Mouse (Mus musculus) C2C12 (cell line): ENCODE measurements around the gene Kbtbd12. TPM values are rescaled to one million over a fixed set of nuclear protein-coding genes. Genes with fewer than 3 reads are reported as not detected.

Experiments
- H3K27me3 ChIP-seq: one replicate; pipeline ENCODE4 v1.6.1; 2011; ENCODE audit not compliant: control insufficient read depth, insufficient read depth, insufficient read length
- H3K36me3 ChIP-seq: one replicate; pipeline ENCODE4 v1.6.1; 2011; ENCODE audit not compliant: control insufficient read depth, insufficient read depth
- H3K4me3 ChIP-seq: one replicate; pipeline ENCODE4 v1.5.1; 2011; ENCODE audit warnings: mild to moderate bottlenecking, control low read depth; ENCODE audit not compliant: poor library complexity, insufficient read depth, severe bottlenecking
- H3K79me2 ChIP-seq: one replicate; pipeline ENCODE4 v1.6.1; 2011; ENCODE audit not compliant: control insufficient read depth, insufficient read depth
- H3K79me3 ChIP-seq: one replicate; pipeline ENCODE4 v1.6.1; 2011; ENCODE audit warnings: low read depth, control low read depth
- H3ac ChIP-seq: one replicate; pipeline ENCODE3; 2011; ENCODE audit warnings: low read depth; ENCODE audit not compliant: control insufficient read depth, insufficient read length
- CEBPB ChIP-seq: IDR thresholded peaks from one replicate; pipeline ENCODE4 v1.6.1; 2011; ENCODE audit warnings: low read depth, mild to moderate bottlenecking, control low read depth, moderate library complexity
- CTCF ChIP-seq: IDR thresholded peaks from one replicate; pipeline ENCODE4 v1.5.1; 2011; ENCODE audit not compliant: control insufficient read depth, insufficient read depth, insufficient read length
- FOSL1 ChIP-seq: IDR thresholded peaks from one replicate; pipeline ENCODE4 v1.8.0; 2011; ENCODE audit warnings: mild to moderate bottlenecking, low read length; ENCODE audit not compliant: poor library complexity, insufficient read depth, severe bottlenecking
- MAX ChIP-seq: IDR thresholded peaks from one replicate; pipeline ENCODE4 v1.6.1; 2011; ENCODE audit warnings: mild to moderate bottlenecking, control low read depth
- MYOD1 ChIP-seq: IDR thresholded peaks from one replicate; pipeline ENCODE4 v1.6.1; 2011; ENCODE audit warnings: low read depth; ENCODE audit not compliant: control insufficient read depth, insufficient read length
- MYOG ChIP-seq: IDR thresholded peaks from one replicate; pipeline ENCODE4 v1.6.1; 2011; ENCODE audit not compliant: control insufficient read depth, insufficient read length; ENCODE audit errors: extremely low read depth
- USF1 ChIP-seq: IDR thresholded peaks from one replicate; pipeline ENCODE4 v1.6.1; 2011; ENCODE audit warnings: low read depth, mild to moderate bottlenecking, control low read depth, moderate library complexity
- polyA plus RNA-seq: library from polyadenylated mRNA; unstranded; fragments of >200 nt; fragmentation: generic; extraction: Trizol; gene quantifications from one replicate; pipeline ENCODE4 v1.2.1, GENCODE M21; 2012; ENCODE audit warnings: missing spikeins

The Kbtbd12 gene
- polyA plus RNA-seq, 1 experiment: 1.6 TPM

- Histone ChIP-seq H3K4me3 (no peak overlapping the region), H3K27me3 (no peaks in the 10 kb centered on the region), H3K79me3 (no peaks in the 10 kb centered on the region), H3K79me2 (no peaks in the 10 kb centered on the region), H3ac (no peak overlapping the region), H3K36me3 (no peaks in the 10 kb centered on the region)
- TF ChIP-seq MAX (no peak), CEBPB (no peak), USF1 (no peak), CTCF (no peak), MYOG (no peak)
Observed at GRCm38 (mm10) chr6:88619542-88619941, 18.2 kb downstream of the Kbtbd12 start.

GRCm38 (mm10) chr6:88615352-88615751 lies 22.4 kb downstream of the Kbtbd12 start:
- no peaks in the 10 kb centered on the region for H3K79me2 ChIP-seq
- no peaks in the 10 kb centered on the region for H3K36me3 ChIP-seq
- no peaks in the 10 kb centered on the region for H3K27me3 ChIP-seq
- TF ChIP-seq MYOD1: no peak
- TF ChIP-seq MAX: no peak
- TF ChIP-seq MYOG: no peak
- no peak overlapping the region for H3ac ChIP-seq
- no peaks in the 10 kb centered on the region for H3K79me3 ChIP-seq
- H3K4me3 ChIP-seq: no peak overlapping the region

- no peaks in the 10 kb centered on the region for H3K79me2 ChIP-seq
- no peaks in the 10 kb centered on the region for H3K79me3 ChIP-seq
- H3K36me3 ChIP-seq: no peaks in the 10 kb centered on the region
- TF ChIP-seq MYOG: no peak
- no peak for TF ChIP-seq MYOD1
- TF ChIP-seq MAX: no peak
- TF ChIP-seq FOSL1: no peak
- no peak for TF ChIP-seq CEBPB
- TF ChIP-seq CTCF: no peak
- TF ChIP-seq USF1: no peak
- no peaks in the 10 kb centered on the region for H3K27me3 ChIP-seq
- H3K4me3 ChIP-seq: no peak overlapping the region
- no peak overlapping the region for H3ac ChIP-seq
Observed at GRCm38 (mm10) chr6:88606417-88606816, 31.3 kb downstream of the Kbtbd12 start.

- no peaks in the 10 kb centered on the region for H3K27me3 ChIP-seq
- H3K36me3 ChIP-seq: no peaks in the 10 kb centered on the region
- H3ac ChIP-seq: no peak overlapping the region
- no peak overlapping the region for H3K4me3 ChIP-seq
- no peaks in the 10 kb centered on the region for H3K79me3 ChIP-seq
- no peak for TF ChIP-seq MYOG
- no peaks in the 10 kb centered on the region for H3K79me2 ChIP-seq
Observed at GRCm38 (mm10) chr6:88605715-88606114, 32.0 kb downstream of the Kbtbd12 start.

GRCm38 (mm10) chr6:88605235-88605634 lies 32.5 kb downstream of the Kbtbd12 start:
- no peaks in the 10 kb centered on the region for H3K79me2 ChIP-seq
- H3K4me3 ChIP-seq: no peak overlapping the region
- H3ac ChIP-seq: no peak overlapping the region
- H3K36me3 ChIP-seq: no peaks in the 10 kb centered on the region
- no peaks in the 10 kb centered on the region for H3K27me3 ChIP-seq
- TF ChIP-seq CEBPB (no peak), MAX (no peak), MYOG (no peak), FOSL1 (no peak), MYOD1 (no peak), USF1 (no peak), CTCF (no peak)
- H3K79me3 ChIP-seq: no peaks in the 10 kb centered on the region

DNA sequence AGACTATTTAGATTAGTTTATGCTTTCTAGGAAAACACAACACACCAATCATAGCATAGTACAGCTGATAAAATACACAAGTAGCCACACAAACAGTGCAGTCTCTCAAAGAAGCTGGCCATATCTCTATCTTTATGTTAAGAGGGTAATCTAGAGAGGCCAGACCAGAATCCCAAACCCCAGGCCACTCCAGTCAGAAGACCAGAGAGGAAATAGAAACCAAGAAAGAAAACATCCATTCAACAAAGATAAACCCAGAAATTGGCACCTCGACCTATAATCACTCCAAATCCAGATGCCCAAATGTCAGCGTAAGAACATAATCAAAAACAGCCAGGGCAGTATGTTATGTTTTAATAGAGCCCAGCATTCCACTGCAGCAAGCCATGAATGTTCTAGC lies 41.6 kb downstream of the Kbtbd12 start:
- H3K27me3 ChIP-seq: no peaks in the 10 kb centered on the region
- no peaks in the 10 kb centered on the region for H3K79me2 ChIP-seq
- H3K4me3 ChIP-seq: no peak overlapping the region
- H3K36me3 ChIP-seq: no peaks in the 10 kb centered on the region
- no peak for TF ChIP-seq MYOD1
- no peak for TF ChIP-seq MAX
- TF ChIP-seq CEBPB: no peak
- no peak for TF ChIP-seq USF1
- TF ChIP-seq CTCF: no peak
- TF ChIP-seq FOSL1: no peak
- TF ChIP-seq MYOG: no peak
- H3K79me3 ChIP-seq: no peaks in the 10 kb centered on the region
- no peak overlapping the region for H3ac ChIP-seq

GRCm38 (mm10) chr6:88592367-88592766 lies 45.4 kb downstream of the Kbtbd12 start:
- Histone ChIP-seq H3K27me3 (no peaks in the 10 kb centered on the region), H3ac (no peak overlapping the region), H3K4me3 (no peak overlapping the region), H3K79me3 (no peaks in the 10 kb centered on the region), H3K36me3 (no peaks in the 10 kb centered on the region), H3K79me2 (no peaks in the 10 kb centered on the region)
- TF ChIP-seq FOSL1: no peak
- no peak for TF ChIP-seq MYOD1
- TF ChIP-seq MYOG: no peak
- no peak for TF ChIP-seq CTCF
- no peak for TF ChIP-seq USF1
- no peak for TF ChIP-seq CEBPB
- TF ChIP-seq MAX: no peak
